Mouse (Mus musculus): Measurements from ENCODE around the gene Nacc1. TPM values are rescaled to one million over a fixed set of nuclear protein-coding genes. Genes with fewer than 3 reads are reported as not detected.

Nacc1 gene
- polyA plus RNA-seq (2011; ENCODE audit: insufficient read length, low read depth, missing spikeins): 47.2 and 54.9 TPM in 2 replicates

GRCm38 (mm10) chr8:84687705-84688100 lies at the start of gene Nacc1:
Gene Nacc1 (minus strand): TSS chr8:84687862.
- H3K4me3 ChIP-seq (ENCODE audit: insufficient read depth, low read length): peak within 1 kb of the TSS; percentile 94
- peaks cover 11% of the 10 kb centered on the region for H3K4me1 ChIP-seq (ENCODE audit: control insufficient read depth, insufficient read depth, low read length)
- peak within 1 kb of the TSS; percentile 84 for H3K27ac ChIP-seq (ENCODE audit: insufficient read depth, low read length)
- no peak for TF ChIP-seq CTCF (IDR thresholded peaks at IDR 0.05; ENCODE audit: borderline replicate concordance, insufficient read depth, low read length)
- peak; percentile 54 for TF ChIP-seq POLR2A (IDR thresholded peaks at IDR 0.05; ENCODE audit: low read depth, low read length)

GRCm38 (mm10) chr8:84736521-84736920 lies 48.9 kb upstream of the Nacc1 start:
- Histone ChIP-seq H3K27ac (ENCODE audit: insufficient read depth, low read length) (no peak overlapping the region), H3K4me1 (ENCODE audit: control insufficient read depth, insufficient read depth, low read length) (peaks cover 21% of the 10 kb centered on the region), H3K4me3 (ENCODE audit: insufficient read depth, low read length) (no peak overlapping the region)
- TF ChIP-seq CTCF (IDR thresholded peaks at IDR 0.05; ENCODE audit: borderline replicate concordance, insufficient read depth, low read length) (no peak), POLR2A (IDR thresholded peaks at IDR 0.05; ENCODE audit: low read depth, low read length) (no peak)

GRCm38 (mm10) chr8:84735597-84735996 lies 47.9 kb upstream of the Nacc1 start:
- H3K27ac ChIP-seq (ENCODE audit: insufficient read depth, low read length): no peak overlapping the region
- TF ChIP-seq POLR2A (IDR thresholded peaks at IDR 0.05; ENCODE audit: low read depth, low read length): no peak
- TF ChIP-seq CTCF (IDR thresholded peaks at IDR 0.05; ENCODE audit: borderline replicate concordance, insufficient read depth, low read length): no peak

GRCm38 (mm10) chr8:84734680-84735079 lies 47.0 kb upstream of the Nacc1 start:
- Histone ChIP-seq H3K27ac (ENCODE audit: insufficient read depth, low read length) (no peak overlapping the region), H3K4me1 (ENCODE audit: control insufficient read depth, insufficient read depth, low read length) (peaks cover 12% of the 10 kb centered on the region), H3K4me3 (ENCODE audit: insufficient read depth, low read length) (no peak overlapping the region)
- no peak for TF ChIP-seq POLR2A (IDR thresholded peaks at IDR 0.05; ENCODE audit: low read depth, low read length)
- no peak for TF ChIP-seq CTCF (IDR thresholded peaks at IDR 0.05; ENCODE audit: borderline replicate concordance, insufficient read depth, low read length)

More at GRCm38 (mm10) chr8:84735597-84735996, 47.9 kb upstream of the Nacc1 start:
- H3K4me1 ChIP-seq (ENCODE audit: control insufficient read depth, insufficient read depth, low read length): peaks cover 14% of the 10 kb centered on the region
- no peak overlapping the region for H3K4me3 ChIP-seq (ENCODE audit: insufficient read depth, low read length)

- no peak for TF ChIP-seq CTCF (IDR thresholded peaks at IDR 0.05; ENCODE audit: borderline replicate concordance, insufficient read depth, low read length)
- no peak for TF ChIP-seq POLR2A (IDR thresholded peaks at IDR 0.05; ENCODE audit: low read depth, low read length)
- Histone ChIP-seq H3K4me3 (ENCODE audit: insufficient read depth, low read length) (no peak overlapping the region), H3K4me1 (ENCODE audit: control insufficient read depth, insufficient read depth, low read length) (peaks cover 7% of the 10 kb centered on the region), H3K27ac (ENCODE audit: insufficient read depth, low read length) (no peak overlapping the region)
Measured at GRCm38 (mm10) chr8:84733959-84734358, 46.3 kb upstream of the Nacc1 start.

GRCm38 (mm10) chr8:84732996-84733395 lies 45.3 kb upstream of the Nacc1 start:
- Histone ChIP-seq H3K4me3 (ENCODE audit: insufficient read depth, low read length) (no peak overlapping the region), H3K4me1 (ENCODE audit: control insufficient read depth, insufficient read depth, low read length) (no peaks in the 10 kb centered on the region; the same call in 1 of the 2 replicates), H3K27ac (ENCODE audit: insufficient read depth, low read length) (no peak overlapping the region)
- no peak for TF ChIP-seq CTCF (IDR thresholded peaks at IDR 0.05; ENCODE audit: borderline replicate concordance, insufficient read depth, low read length)
- no peak for TF ChIP-seq POLR2A (IDR thresholded peaks at IDR 0.05; ENCODE audit: low read depth, low read length)

- TF ChIP-seq CTCF (IDR thresholded peaks at IDR 0.05; ENCODE audit: borderline replicate concordance, insufficient read depth, low read length) (no peak), POLR2A (IDR thresholded peaks at IDR 0.05; ENCODE audit: low read depth, low read length) (no peak)
- no peak overlapping the region for H3K4me3 ChIP-seq (ENCODE audit: insufficient read depth, low read length)
- H3K4me1 ChIP-seq (ENCODE audit: control insufficient read depth, insufficient read depth, low read length): no peaks in the 10 kb centered on the region; the same call in 1 of the 2 replicates
- 0 out of 2 replicates have a peak overlapping the region, but pooled peaks have one; percentile 21 for H3K27ac ChIP-seq (ENCODE audit: insufficient read depth, low read length)
Measured at GRCm38 (mm10) chr8:84732545-84732944, 44.9 kb upstream of the Nacc1 start.

- Histone ChIP-seq H3K4me1 (ENCODE audit: control insufficient read depth, insufficient read depth, low read length) (no peaks in the 10 kb centered on the region; the same call in 1 of the 2 replicates), H3K27ac (ENCODE audit: insufficient read depth, low read length) (no peak overlapping the region), H3K4me3 (ENCODE audit: insufficient read depth, low read length) (no peak overlapping the region)
- TF ChIP-seq POLR2A (IDR thresholded peaks at IDR 0.05; ENCODE audit: low read depth, low read length) (no peak), CTCF (IDR thresholded peaks at IDR 0.05; ENCODE audit: borderline replicate concordance, insufficient read depth, low read length) (no peak)
Measured at GRCm38 (mm10) chr8:84731371-84732177, 43.9 kb upstream of the Nacc1 start.

GRCm38 (mm10) chr8:84730541-84731370 lies 43.1 kb upstream of the Nacc1 start:
- Histone ChIP-seq H3K4me1 (ENCODE audit: control insufficient read depth, insufficient read depth, low read length) (no peaks in the 10 kb centered on the region; the same call in 1 of the 2 replicates), H3K27ac (ENCODE audit: insufficient read depth, low read length) (no peak overlapping the region), H3K4me3 (ENCODE audit: insufficient read depth, low read length) (no peak overlapping the region)
- TF ChIP-seq CTCF (IDR thresholded peaks at IDR 0.05; ENCODE audit: borderline replicate concordance, insufficient read depth, low read length): no peak
- TF ChIP-seq POLR2A (IDR thresholded peaks at IDR 0.05; ENCODE audit: low read depth, low read length): no peak

All from embryonic fibroblast, embryonic 13.5 days (primary cell).